Mouse (Mus musculus) embryonic facial prominence, embryonic 14.5 days (tissue): ENCODE data around the gene Rasa3. TPM values are rescaled to one million over a fixed set of nuclear protein-coding genes. Genes with fewer than 3 reads are reported as not detected.

ENCODE experiments used
- ATAC-seq: fragments of 200-750 bp; cut with Nextera tagmentation; 2 replicates; pipeline ENCODE4 v1.8.0; 2017; ENCODE audit warnings: low read depth, moderate number of reproducible peaks, moderate TSS enrichment
- DNase-seq: peaks from one replicate; pipeline ENCODE4 v3.0.0-alpha.2; 2015; ENCODE audit warnings: low spot score
- H3K27ac ChIP-seq: fragments of 300-500 bp; sonication (generic); replicated peaks from 2 replicates; pipeline ENCODE4 v1.5.1; 2014; ENCODE audit warnings: low read depth, mild to moderate bottlenecking, low read length, moderate library complexity
- H3K27me3 ChIP-seq: fragments of 300-500 bp; sonication (generic); replicated peaks from 2 replicates; pipeline ENCODE4 v1.6.1; 2014; ENCODE audit warnings: low read length; ENCODE audit not compliant: control insufficient read depth, insufficient read depth
- H3K36me3 ChIP-seq: fragments of 300-500 bp; sonication (generic); 2 replicates; pipeline ENCODE4 v1.6.1; 2014; ENCODE audit warnings: low read length, mixed read lengths; ENCODE audit not compliant: control insufficient read depth, insufficient read depth
- H3K4me1 ChIP-seq: fragments of 300-500 bp; sonication (generic); 2 replicates; pipeline ENCODE4 v1.6.1; 2014; ENCODE audit warnings: antibody characterized with exemption, low read length; ENCODE audit not compliant: control insufficient read depth, insufficient read depth
- H3K4me2 ChIP-seq: fragments of 300-500 bp; sonication (generic); 2 replicates; pipeline ENCODE4 v1.6.1; 2014; ENCODE audit warnings: low read depth, mild to moderate bottlenecking, low read length, moderate library complexity, mixed read lengths
- H3K4me3 ChIP-seq: fragments of 300-500 bp; sonication (generic); 2 replicates; pipeline ENCODE4 v1.5.1; 2014; ENCODE audit warnings: low read depth, mild to moderate bottlenecking, low read length
- H3K9ac ChIP-seq: fragments of 300-500 bp; sonication (generic); 2 replicates; pipeline ENCODE4 v1.6.1; 2014; ENCODE audit warnings: low read depth, mild to moderate bottlenecking, low read length, moderate library complexity, mixed read lengths
- H3K9me3 ChIP-seq: fragments of 300-500 bp; sonication (generic); 2 replicates; pipeline ENCODE4 v1.6.1; 2016; ENCODE audit warnings: low read length; ENCODE audit not compliant: control insufficient read depth
- WGBS: fragments of 180-500 bp; shearing (Covaris S2); extraction: QIAGEN DNeasy Blood & Tissue Kit; methylation state at CpG from one replicate; pipeline ENCODE4 v1.1.7; 2014; 5-methylcytosine and 5-hydroxymethylcytosine counted together
- polyA plus RNA-seq: library from polyadenylated mRNA; unstranded; fragments of >200 nt; fragmentation: Nextera tagmentation; extraction: Ambion mirVana; gene quantifications from 2 replicates; pipeline ENCODE4 v1.2.1, GENCODE M21; 2014

The Rasa3 gene
- polyA plus RNA-seq, 1 experiment from 2014 or later: 39.4 TPM

GRCm38 (mm10) chr8:13699323-13699949 is 22.0 kb upstream of the Rasa3 start:
- H3K4me3 ChIP-seq: no peak overlapping the region
- no peaks in the 10 kb centered on the region for H3K4me1 ChIP-seq
- ATAC-seq (no peak), DNase-seq (peak; percentile 4)
- H3K9me3 ChIP-seq: no peaks in the 10 kb centered on the region
- no peak overlapping the region for H3K27ac ChIP-seq
- 72% methylated on average over 5 of the region's 5 CpGs for WGBS
- H3K4me2 ChIP-seq: no peak overlapping the region
- H3K9ac ChIP-seq: no peak overlapping the region
- H3K27me3 ChIP-seq: no peaks in the 10 kb centered on the region
- H3K36me3 ChIP-seq: no peaks in the 10 kb centered on the region

GRCm38 (mm10) chr8:13698281-13698680 is 20.9 kb upstream of the Rasa3 start:
- H3K9me3 ChIP-seq: no peaks in the 10 kb centered on the region
- no peak overlapping the region for H3K27ac ChIP-seq
- H3K27me3 ChIP-seq: no peaks in the 10 kb centered on the region
- H3K4me3 ChIP-seq: no peak overlapping the region
- no peaks in the 10 kb centered on the region for H3K36me3 ChIP-seq
- ATAC-seq (no peak), DNase-seq (no peak)
- H3K4me2 ChIP-seq: no peak overlapping the region
- WGBS: 84% methylated on average over 3 of the region's 3 CpGs
- H3K9ac ChIP-seq: no peak overlapping the region
- H3K4me1 ChIP-seq: no peaks in the 10 kb centered on the region

DNA sequence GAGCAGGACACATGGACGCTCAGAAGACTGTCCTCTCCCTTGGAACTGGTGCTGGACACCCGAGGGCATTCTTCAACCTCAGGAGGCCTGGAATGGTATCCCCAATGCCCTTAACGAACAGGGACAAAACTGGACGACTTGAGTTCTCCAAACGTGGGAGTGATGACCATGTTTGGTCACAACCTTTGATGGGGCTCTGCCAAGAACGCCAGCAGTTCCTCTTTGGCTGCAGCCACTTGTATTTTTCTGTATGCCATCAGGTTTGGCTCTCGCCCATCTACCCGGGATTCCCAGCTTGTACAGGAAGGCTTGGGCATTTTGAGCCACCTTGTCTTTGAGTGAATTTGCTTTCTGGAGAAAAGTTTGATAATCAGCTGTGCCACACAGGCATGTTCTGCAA is 20.3 kb upstream of the Rasa3 start:
- H3K36me3 ChIP-seq: no peaks in the 10 kb centered on the region
- no peak for DNase-seq
- ATAC-seq: no peak
- H3K4me1 ChIP-seq: no peaks in the 10 kb centered on the region
- no peaks in the 10 kb centered on the region for H3K27me3 ChIP-seq
- no peak overlapping the region for H3K4me2 ChIP-seq
- WGBS: 79% methylated on average over 8 of the region's 8 CpGs
- no peak overlapping the region for H3K4me3 ChIP-seq
- no peak overlapping the region for H3K27ac ChIP-seq
- no peak overlapping the region for H3K9ac ChIP-seq
- no peaks in the 10 kb centered on the region for H3K9me3 ChIP-seq

DNA sequence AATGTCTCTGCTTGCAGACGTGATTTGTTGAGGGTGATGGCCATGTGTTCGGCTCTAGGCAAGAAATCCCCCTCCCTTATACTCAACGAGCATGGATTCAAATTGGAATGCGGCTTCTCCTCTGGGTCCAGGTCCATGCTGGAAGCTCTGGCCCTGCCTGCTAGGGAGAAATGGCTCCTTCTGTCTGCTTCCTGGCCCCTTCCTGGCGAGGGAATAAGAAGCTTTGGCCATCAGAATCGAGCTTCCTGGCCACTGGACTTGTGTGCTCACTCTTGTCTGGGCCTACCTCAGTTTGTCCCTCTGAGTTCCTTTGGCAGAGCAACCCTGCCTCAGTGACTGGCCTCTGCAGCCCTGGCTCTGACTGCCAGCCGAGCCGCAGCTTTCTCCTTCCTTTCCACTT is 19.8 kb upstream of the Rasa3 start:
- Histone ChIP-seq H3K9me3 (no peaks in the 10 kb centered on the region), H3K4me3 (no peak overlapping the region), H3K27ac (no peak overlapping the region), H3K4me1 (no peaks in the 10 kb centered on the region), H3K9ac (no peak overlapping the region), H3K27me3 (no peaks in the 10 kb centered on the region), H3K4me2 (no peak overlapping the region), H3K36me3 (no peaks in the 10 kb centered on the region)
- ATAC-seq (no peak), DNase-seq (no peak)
- WGBS: 71% methylated on average over 8 of the region's 8 CpGs

- 80% methylated on average over 4 of the region's 4 CpGs for WGBS
- ATAC-seq: no peak
- H3K9ac ChIP-seq: no peak overlapping the region
Measured at GRCm38 (mm10) chr8:13696157-13696556, 18.8 kb upstream of the Rasa3 start.

GRCm38 (mm10) chr8:13695203-13695867 is 17.9 kb upstream of the Rasa3 start:
- ATAC-seq: no peak
- H3K4me3 ChIP-seq: no peak overlapping the region
- no peak overlapping the region for H3K9ac ChIP-seq
- no peaks in the 10 kb centered on the region for H3K9me3 ChIP-seq
- H3K36me3 ChIP-seq: no peaks in the 10 kb centered on the region
- no peak for DNase-seq
- no peaks in the 10 kb centered on the region for H3K27me3 ChIP-seq
- no peak overlapping the region for H3K27ac ChIP-seq
- 89% methylated on average over 10 of the region's 10 CpGs for WGBS
- no peak overlapping the region for H3K4me2 ChIP-seq
- H3K4me1 ChIP-seq: no peaks in the 10 kb centered on the region

More at GRCm38 (mm10) chr8:13696157-13696556, 18.8 kb upstream of the Rasa3 start:
- no peak overlapping the region for H3K4me3 ChIP-seq
- DNase-seq: no peak
- H3K27me3 ChIP-seq: no peaks in the 10 kb centered on the region
- H3K36me3 ChIP-seq: no peaks in the 10 kb centered on the region
- no peaks in the 10 kb centered on the region for H3K4me1 ChIP-seq
- H3K4me2 ChIP-seq: no peak overlapping the region
- H3K9me3 ChIP-seq: no peaks in the 10 kb centered on the region
- H3K27ac ChIP-seq: no peak overlapping the region

DNA sequence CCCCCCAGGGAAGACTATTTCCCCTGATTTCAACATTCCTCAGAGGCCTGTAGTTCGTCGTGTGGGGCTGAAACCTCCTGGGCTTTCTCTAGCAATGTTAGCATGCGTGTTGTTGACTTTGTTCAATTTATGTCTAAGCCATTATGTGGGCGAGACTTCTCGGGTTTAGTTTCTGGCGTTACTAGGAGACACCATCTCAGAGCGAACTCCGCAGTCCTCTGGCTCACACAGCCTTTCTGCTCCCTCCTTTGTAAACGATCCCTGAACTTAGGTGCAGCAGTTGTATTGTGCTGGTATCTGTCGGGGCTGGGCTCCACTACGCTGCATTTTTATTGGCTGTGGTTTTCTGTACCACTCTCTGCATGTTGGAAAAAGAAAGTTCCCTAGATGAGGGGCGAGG is 17.3 kb upstream of the Rasa3 start:
- Histone ChIP-seq H3K9me3 (no peaks in the 10 kb centered on the region), H3K27me3 (no peaks in the 10 kb centered on the region), H3K9ac (no peak overlapping the region), H3K4me1 (no peaks in the 10 kb centered on the region), H3K4me3 (no peak overlapping the region), H3K36me3 (no peaks in the 10 kb centered on the region), H3K27ac (no peak overlapping the region), H3K4me2 (no peak overlapping the region)
- peak; percentile 38 for DNase-seq
- peak; percentile 55; the same call in 1 of the 2 replicates for ATAC-seq
- 54% methylated on average over 12 of the region's 12 CpGs for WGBS

GRCm38 (mm10) chr8:13692302-13693066 is 15.1 kb upstream of the Rasa3 start:
- no peaks in the 10 kb centered on the region for H3K36me3 ChIP-seq
- no peaks in the 10 kb centered on the region for H3K27me3 ChIP-seq
- H3K9me3 ChIP-seq: no peaks in the 10 kb centered on the region
- H3K4me3 ChIP-seq: no peak overlapping the region
- no peaks in the 10 kb centered on the region for H3K4me1 ChIP-seq
- DNase-seq (no peak), ATAC-seq (no peak; the same call in 1 of the 2 replicates)
- H3K4me2 ChIP-seq: no peak overlapping the region
- WGBS: 60% methylated on average over 10 of the region's 10 CpGs
- H3K9ac ChIP-seq: no peak overlapping the region
- no peak overlapping the region for H3K27ac ChIP-seq
